Mouse (Mus musculus) lung, embryonic 16.5 days (tissue): ENCODE data around the gene Naa38. TPM values are rescaled to one million over a fixed set of nuclear protein-coding genes. Genes with fewer than 3 reads are reported as not detected.
A peak's percentile ranks its signal among the peaks of the same experiment; 100 is the strongest.

Source experiments
- ATAC-seq: fragments of 200-750 bp; cut with Nextera tagmentation; 2 replicates; pipeline ENCODE4 v1.8.0; 2017; ENCODE audit warnings: low read depth, mild to moderate bottlenecking, moderate library complexity
- H3K27ac ChIP-seq: fragments of 300-500 bp; sonication (generic); 2 replicates; pipeline ENCODE4 v1.5.1; 2014; ENCODE audit warnings: mild to moderate bottlenecking, control low read depth, low read length
- H3K27me3 ChIP-seq: fragments of 300-500 bp; sonication (generic); 2 replicates; pipeline ENCODE4 v1.6.1; 2014; ENCODE audit warnings: low read depth, low read length, mixed read lengths; ENCODE audit not compliant: control insufficient read depth, insufficient read depth
- H3K36me3 ChIP-seq: fragments of 300-500 bp; sonication (generic); 2 replicates; pipeline ENCODE4 v1.6.1; 2014; ENCODE audit warnings: low read length; ENCODE audit not compliant: control insufficient read depth, insufficient read depth
- H3K4me1 ChIP-seq: fragments of 300-500 bp; sonication (generic); replicated peaks from 2 replicates; pipeline ENCODE4 v1.6.1; 2014; ENCODE audit warnings: low read length, mixed read lengths; ENCODE audit not compliant: control insufficient read depth, insufficient read depth
- H3K4me2 ChIP-seq: fragments of 300-500 bp; sonication (generic); 2 replicates; pipeline ENCODE4 v1.6.1; 2014; ENCODE audit warnings: low read depth, low read length, control low read depth
- H3K4me3 ChIP-seq: fragments of 300-500 bp; sonication (generic); 2 replicates; pipeline ENCODE4 v1.5.1; 2014; ENCODE audit warnings: mild to moderate bottlenecking, low read length, control low read depth
- H3K9ac ChIP-seq: fragments of 300-500 bp; sonication (generic); 2 replicates; pipeline ENCODE4 v1.6.1; 2014; ENCODE audit warnings: low read length, control low read depth
- H3K9me3 ChIP-seq: fragments of 300-500 bp; sonication (generic); 2 replicates; pipeline ENCODE4 v1.6.1; 2016; ENCODE audit warnings: low read length; ENCODE audit not compliant: control insufficient read depth
- WGBS: fragments of 180-500 bp; shearing (Covaris S2); extraction: QIAGEN DNeasy Blood & Tissue Kit; methylation state at CpG from one replicate; pipeline ENCODE4 v1.1.7; 2014; 5-methylcytosine and 5-hydroxymethylcytosine counted together
- polyA plus RNA-seq: library from polyadenylated mRNA; unstranded; fragments of >200 nt; fragmentation: Nextera tagmentation; extraction: Ambion mirVana; gene quantifications from 2 replicates; pipeline ENCODE4 v1.2.1, GENCODE M21; 2015

Naa38 gene
- polyA plus RNA-seq, 1 experiment from 2014 or later: 165 TPM

DNA sequence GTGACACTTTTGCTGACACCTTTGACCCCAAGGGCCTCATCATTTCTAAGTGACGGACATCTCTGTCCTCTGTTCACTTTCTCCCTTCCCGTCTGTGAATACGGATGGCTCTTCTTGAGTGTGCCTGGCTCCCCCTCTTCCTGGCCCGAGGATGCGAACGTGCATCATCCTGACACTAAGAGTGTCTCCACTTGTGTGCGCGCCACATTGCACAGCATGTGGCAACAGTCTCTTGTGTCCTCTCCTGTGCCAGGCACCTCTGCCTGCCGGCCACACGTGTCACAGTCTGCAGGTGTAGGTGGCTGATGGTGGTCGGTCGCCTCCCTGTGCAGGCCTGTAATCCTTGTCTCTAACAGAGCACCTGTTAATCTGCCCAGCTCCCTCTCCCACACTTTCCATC lies 23.7 kb upstream of the Naa38 start:
- no peak overlapping the region; the same call in 1 of the 2 replicates for H3K4me3 ChIP-seq
- peaks cover 28% of the 10 kb centered on the region for H3K4me1 ChIP-seq
- peak overlapping the region; percentile 93; the same call in 1 of the 2 replicates for H3K27ac ChIP-seq
- 47% methylated on average over 12 of the region's 12 CpGs for WGBS
- H3K27me3 ChIP-seq: no peaks in the 10 kb centered on the region
- H3K9ac ChIP-seq: peak overlapping the region; percentile 50; the same call in 1 of the 2 replicates
- 0 out of 2 replicates have a peak overlapping the region, but pooled peaks have one; percentile 49 for H3K4me2 ChIP-seq
- no peaks in the 10 kb centered on the region for H3K9me3 ChIP-seq
- peaks cover 9% of the 10 kb centered on the region for H3K36me3 ChIP-seq
- ATAC-seq: no peak

DNA sequence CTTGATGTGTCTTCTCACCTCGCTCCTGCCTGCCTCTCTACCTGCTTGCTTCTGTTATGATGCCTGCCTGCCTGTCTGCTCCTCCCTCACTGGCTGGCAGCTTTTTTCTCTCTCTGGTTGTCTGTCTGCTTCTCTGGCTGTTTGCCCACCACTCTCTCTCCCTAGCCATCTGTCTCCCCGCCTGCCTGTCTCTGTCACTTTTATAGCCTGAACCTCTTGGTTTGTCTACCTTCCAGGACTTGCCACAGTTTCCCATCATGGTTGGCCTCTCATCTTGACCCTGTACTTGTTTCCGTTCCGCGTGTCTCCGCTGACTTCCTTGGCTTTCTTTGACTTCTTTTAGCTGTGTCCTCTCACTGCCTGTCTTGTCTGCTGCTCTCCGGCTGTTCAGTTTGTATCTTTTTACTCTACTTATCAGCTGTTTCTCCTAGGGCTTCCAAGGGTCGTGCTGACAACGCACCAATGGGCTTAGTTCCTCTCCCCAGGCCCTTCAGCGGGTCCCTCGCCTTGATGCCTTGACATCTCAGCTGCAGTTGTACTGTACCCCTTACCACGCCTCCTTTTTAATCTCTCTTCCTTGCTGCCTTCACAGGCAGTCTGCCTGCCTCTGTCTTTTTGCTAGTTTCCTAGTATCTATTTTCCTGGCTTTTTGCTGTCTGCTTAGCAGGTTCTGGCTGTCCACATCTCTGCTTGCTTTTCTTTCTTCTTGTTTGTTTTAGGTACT lies 23.1 kb upstream of the Naa38 start:
- peaks cover 11% of the 10 kb centered on the region for H3K36me3 ChIP-seq
- H3K27me3 ChIP-seq: no peaks in the 10 kb centered on the region
- H3K27ac ChIP-seq: peak overlapping the region; percentile 32; the same call in 1 of the 2 replicates
- no peaks in the 10 kb centered on the region for H3K9me3 ChIP-seq
- 0 out of 2 replicates have a peak overlapping the region, but pooled peaks have one; percentile 1 for H3K4me2 ChIP-seq
- H3K4me1 ChIP-seq: peaks cover 28% of the 10 kb centered on the region
- 28% methylated on average over 12 of the region's 12 CpGs for WGBS
- no peak for ATAC-seq
- H3K9ac ChIP-seq: no peak overlapping the region
- no peak overlapping the region for H3K4me3 ChIP-seq

- H3K4me1 ChIP-seq: peaks cover 26% of the 10 kb centered on the region
- H3K36me3 ChIP-seq: peaks cover 16% of the 10 kb centered on the region
- no peak overlapping the region for H3K9ac ChIP-seq
- H3K4me3 ChIP-seq: no peak overlapping the region
- H3K27me3 ChIP-seq: no peaks in the 10 kb centered on the region
- H3K27ac ChIP-seq: peak overlapping the region; percentile 32; the same call in 1 of the 2 replicates
- no peak for ATAC-seq
- H3K9me3 ChIP-seq: no peaks in the 10 kb centered on the region
- H3K4me2 ChIP-seq: no peak overlapping the region
- 51% methylated on average over 3 of the region's 3 CpGs for WGBS
Measured at GRCm38 (mm10) chr11:69372780-69373170, 22.5 kb upstream of the Naa38 start.

DNA sequence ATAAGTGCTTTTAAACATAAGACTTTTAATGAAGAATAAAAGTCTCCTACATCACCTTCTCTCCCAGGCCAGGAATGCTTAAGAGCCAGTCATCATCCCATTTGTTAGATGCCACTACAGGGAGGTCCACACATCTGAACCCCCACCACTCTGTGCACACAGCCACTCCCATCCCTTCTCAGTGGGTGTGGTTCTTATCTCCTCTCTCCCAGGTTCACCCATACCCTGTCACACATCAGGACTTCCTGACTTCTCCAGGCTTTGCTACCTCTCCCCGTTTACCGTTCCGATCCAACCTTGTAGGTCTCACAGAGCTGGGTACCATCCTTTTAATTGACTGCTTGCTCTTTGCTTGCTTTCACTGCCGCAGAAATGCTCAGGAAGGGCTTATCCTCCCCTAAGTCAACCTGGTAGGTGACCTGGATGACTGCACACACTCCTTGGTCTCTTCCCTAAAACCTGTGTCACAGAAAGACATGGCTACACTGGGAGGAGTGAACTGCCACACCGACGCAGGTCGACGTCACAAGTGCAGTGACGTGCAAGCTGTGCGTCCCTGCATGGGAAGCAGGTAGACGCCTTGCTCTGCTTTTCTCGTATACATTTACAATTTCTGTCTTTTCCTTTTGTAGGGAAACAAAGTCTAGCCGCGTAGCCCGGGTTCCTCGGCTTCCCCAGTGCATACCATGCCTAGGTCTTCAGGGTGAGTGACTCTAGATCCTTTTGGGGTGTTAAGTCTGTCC lies 21.9 kb upstream of the Naa38 start:
- Histone ChIP-seq H3K4me2 (no peak overlapping the region), H3K27ac (no peak overlapping the region), H3K4me1 (peaks cover 23% of the 10 kb centered on the region), H3K4me3 (no peak overlapping the region), H3K9ac (no peak overlapping the region), H3K36me3 (peaks cover 18% of the 10 kb centered on the region), H3K9me3 (no peaks in the 10 kb centered on the region), H3K27me3 (no peaks in the 10 kb centered on the region)
- WGBS: 90% methylated on average over 16 of the region's 16 CpGs
- no peak for ATAC-seq

GRCm38 (mm10) chr11:69375646-69376045 lies 19.6 kb upstream of the Naa38 start:
- Histone ChIP-seq H3K36me3 (peaks cover 18% of the 10 kb centered on the region), H3K9me3 (no peaks in the 10 kb centered on the region), H3K4me3 (no peak overlapping the region), H3K27ac (no peak overlapping the region), H3K4me2 (no peak overlapping the region), H3K27me3 (no peaks in the 10 kb centered on the region), H3K4me1 (peaks cover 21% of the 10 kb centered on the region), H3K9ac (no peak overlapping the region)
- ATAC-seq: no peak
- 89% methylated on average over 4 of the region's 4 CpGs for WGBS

GRCm38 (mm10) chr11:69377766-69378165 lies 17.5 kb upstream of the Naa38 start:
- no peak for ATAC-seq
- peaks cover 16% of the 10 kb centered on the region for H3K36me3 ChIP-seq

DNA sequence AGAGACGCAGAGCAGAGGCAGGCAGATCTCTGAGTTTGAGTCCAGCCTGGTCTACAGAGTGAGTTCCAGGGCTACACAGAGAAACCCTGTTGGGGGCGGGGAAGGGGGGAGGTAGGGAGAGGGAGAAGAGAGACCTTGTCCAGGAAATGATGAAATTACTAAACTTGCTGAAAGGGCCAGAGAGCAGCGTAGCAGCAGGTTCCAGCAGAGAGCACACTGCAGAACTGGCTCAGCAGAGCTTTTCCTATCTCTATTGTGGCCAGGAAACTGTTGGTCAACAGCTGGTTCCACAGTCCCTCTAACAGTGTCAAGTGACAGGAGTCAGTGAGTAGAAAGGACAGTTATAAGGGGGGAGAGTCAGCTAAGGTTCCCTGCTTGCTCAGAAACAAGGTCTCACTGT lies 15.7 kb upstream of the Naa38 start:
- Histone ChIP-seq H3K4me2 (no peak overlapping the region), H3K36me3 (peaks cover 11% of the 10 kb centered on the region), H3K4me1 (no peaks in the 10 kb centered on the region), H3K4me3 (no peak overlapping the region), H3K27me3 (no peaks in the 10 kb centered on the region), H3K9ac (no peak overlapping the region), H3K27ac (no peak overlapping the region), H3K9me3 (no peaks in the 10 kb centered on the region)
- 83% methylated on average over 3 of the region's 3 CpGs for WGBS
- no peak for ATAC-seq

More at GRCm38 (mm10) chr11:69377766-69378165, 17.5 kb upstream of the Naa38 start:
- no peaks in the 10 kb centered on the region for H3K27me3 ChIP-seq
- WGBS: 68% methylated on average over 3 of the region's 3 CpGs
- H3K9me3 ChIP-seq: no peaks in the 10 kb centered on the region
- no peak overlapping the region for H3K4me2 ChIP-seq
- peaks cover 2% of the 10 kb centered on the region; the same call in 1 of the 2 replicates for H3K4me1 ChIP-seq
- H3K9ac ChIP-seq: no peak overlapping the region
- no peak overlapping the region for H3K4me3 ChIP-seq
- no peak overlapping the region for H3K27ac ChIP-seq

- Histone ChIP-seq H3K9me3 (no peaks in the 10 kb centered on the region), H3K27ac (no peak overlapping the region), H3K4me2 (no peak overlapping the region), H3K4me1 (no peaks in the 10 kb centered on the region), H3K27me3 (no peaks in the 10 kb centered on the region), H3K9ac (no peak overlapping the region), H3K36me3 (peaks cover 9% of the 10 kb centered on the region), H3K4me3 (no peak overlapping the region)
- no peak for ATAC-seq
- WGBS: 66% methylated on average over 6 of the region's 6 CpGs
Measured at GRCm38 (mm10) chr11:69381356-69381755, 13.9 kb upstream of the Naa38 start.

DNA sequence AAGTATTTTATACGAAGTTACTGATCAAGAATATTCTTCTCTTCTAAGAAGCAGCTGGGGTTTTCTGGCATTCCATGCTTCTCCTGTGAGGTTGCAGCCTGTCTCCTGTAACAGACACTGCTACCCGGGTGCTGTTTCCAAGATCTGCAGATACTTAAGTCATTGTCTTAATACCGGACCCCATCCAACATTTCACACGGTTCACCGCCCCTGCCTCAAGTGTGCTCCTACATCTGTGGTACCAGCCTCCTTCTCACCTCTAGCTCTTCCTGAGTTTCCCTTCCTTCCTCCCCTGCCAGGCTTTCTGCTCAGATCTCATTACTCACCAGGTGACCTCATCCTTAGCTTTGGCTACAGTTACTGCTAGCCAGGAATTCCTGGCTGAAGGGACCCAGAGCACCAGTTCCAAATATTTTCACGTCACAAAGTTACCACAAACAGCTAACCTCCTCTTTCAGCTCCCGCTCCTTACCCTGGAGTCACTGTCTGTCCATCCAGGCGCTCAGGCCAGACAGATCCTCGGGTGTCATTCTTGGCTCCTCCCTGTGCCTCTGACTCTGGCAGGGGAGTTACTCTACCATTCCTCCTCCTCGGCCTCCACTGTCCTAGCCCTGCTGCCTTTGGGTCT lies 12.7 kb upstream of the Naa38 start:
- H3K4me2 ChIP-seq: no peak overlapping the region
- no peak overlapping the region for H3K9ac ChIP-seq
- H3K27me3 ChIP-seq: no peaks in the 10 kb centered on the region
- H3K4me1 ChIP-seq: no peaks in the 10 kb centered on the region
- ATAC-seq: no peak
- 60% methylated on average over 10 of the region's 10 CpGs for WGBS
- no peak overlapping the region for H3K27ac ChIP-seq
- no peak overlapping the region for H3K4me3 ChIP-seq
- peaks cover 4% of the 10 kb centered on the region; the same call in 1 of the 2 replicates for H3K36me3 ChIP-seq
- no peaks in the 10 kb centered on the region for H3K9me3 ChIP-seq
